Mouse (Mus musculus) CD4-positive helper T cell, adult 2 months (primary cell): ENCODE measurements at regions not wholly inside any gene's neighbourhood (a gene's known extent, or its start where the extent isn't known, plus 50 kb on each side); places are given as distances from the start of the nearest gene placed in this dataset.

Experiments
- DNase-seq: peaks from one replicate; pipeline ENCODE4 v3.0.0-alpha.2; 2012; ENCODE audit warnings: low read depth, missing footprints, low spot score

DNA sequence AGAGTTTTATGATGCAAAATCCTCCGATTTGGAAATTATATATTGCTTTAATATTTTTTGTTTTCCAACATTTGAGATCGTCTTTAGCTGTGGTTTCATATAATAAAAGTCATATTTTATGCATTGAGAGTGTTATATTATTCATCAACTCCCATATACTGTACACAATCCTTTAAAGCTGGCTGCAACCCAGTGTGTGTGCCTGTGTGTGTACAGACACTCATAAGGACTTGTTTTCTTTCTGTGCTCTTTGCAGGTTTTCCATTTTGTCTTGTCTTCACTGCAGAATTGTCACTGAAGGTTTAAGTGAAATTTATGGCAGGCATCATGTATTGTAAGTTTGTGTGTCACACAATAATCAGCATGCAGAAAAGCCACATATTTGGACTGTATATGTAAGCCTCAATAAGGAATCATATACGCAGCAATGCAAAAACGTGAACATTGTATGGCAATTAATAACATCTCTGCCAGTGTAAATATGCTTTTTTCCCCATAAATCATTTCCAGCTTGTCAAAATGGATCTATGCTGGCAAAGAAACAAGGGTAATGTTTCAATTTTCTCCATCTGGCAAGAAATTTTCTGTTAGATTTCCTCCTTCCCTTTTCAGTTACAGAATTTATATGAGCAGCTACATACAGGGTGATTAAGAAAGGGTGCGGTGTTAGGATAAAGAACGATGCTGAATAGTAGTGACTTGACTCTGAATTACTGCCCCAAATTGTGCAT lies 342.4 kb upstream of the Pkn2 start:
- DNase-seq: no peak

DNA sequence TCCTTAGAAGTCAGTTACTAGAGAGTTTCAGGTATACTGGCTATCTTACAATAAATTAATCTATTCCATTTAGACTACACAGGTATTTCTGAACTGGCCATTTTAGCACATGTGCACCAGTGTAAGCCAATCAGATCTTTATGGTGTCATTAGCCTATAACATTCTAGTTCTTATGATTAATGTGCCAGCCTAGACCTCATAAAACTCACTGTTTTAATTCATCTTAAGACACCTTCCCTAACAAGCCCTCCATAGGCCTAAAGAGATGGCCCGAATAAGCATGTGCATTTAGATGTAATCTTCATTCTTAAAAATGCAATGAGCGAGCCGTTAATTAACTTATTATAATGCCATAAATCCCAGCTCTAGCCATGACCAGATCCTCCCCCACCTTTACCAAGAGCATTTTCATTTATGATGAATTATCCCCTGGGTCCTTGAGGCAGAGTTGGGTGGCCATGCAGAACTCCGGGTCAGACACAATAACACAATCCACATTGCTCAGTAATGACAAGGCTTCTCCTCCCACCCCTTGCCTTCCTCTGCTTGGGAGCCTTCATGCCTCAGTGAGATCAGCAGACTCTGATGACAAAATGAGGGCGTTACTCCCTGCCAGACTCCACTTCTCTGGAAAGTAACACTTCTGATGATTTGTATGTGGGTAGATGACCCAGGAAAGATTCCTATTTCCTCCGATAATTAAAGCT lies 311.6 kb upstream of the Pkn2 start:
- DNase-seq: no peak

GRCm38 (mm10) chr3:143188931-143189330 lies 307.1 kb upstream of the Pkn2 start:
- DNase-seq: no peak

- no peak for DNase-seq
Measured at GRCm38 (mm10) chr3:143173971-143174370, 292.2 kb upstream of the Pkn2 start.

DNA sequence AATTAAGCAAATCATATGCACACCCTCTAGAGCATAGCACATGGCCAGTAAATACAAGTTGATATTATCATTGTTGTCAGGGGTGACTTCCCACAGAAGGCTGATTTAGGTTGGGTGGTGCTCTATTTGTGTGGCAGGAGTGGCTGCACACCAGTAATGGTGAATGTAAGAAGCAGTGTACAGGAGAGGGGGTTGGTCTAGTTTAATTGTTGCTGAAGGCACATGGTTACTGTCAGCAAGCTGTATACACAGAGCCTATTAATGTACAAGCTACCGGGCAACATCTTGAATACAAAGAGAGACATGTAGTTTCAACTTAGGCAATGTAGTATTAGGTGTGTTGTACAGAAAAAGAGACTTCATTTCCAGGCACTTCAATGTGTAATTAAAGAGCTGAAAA lies 280.6 kb upstream of the Pkn2 start:
- DNase-seq: no peak

DNA sequence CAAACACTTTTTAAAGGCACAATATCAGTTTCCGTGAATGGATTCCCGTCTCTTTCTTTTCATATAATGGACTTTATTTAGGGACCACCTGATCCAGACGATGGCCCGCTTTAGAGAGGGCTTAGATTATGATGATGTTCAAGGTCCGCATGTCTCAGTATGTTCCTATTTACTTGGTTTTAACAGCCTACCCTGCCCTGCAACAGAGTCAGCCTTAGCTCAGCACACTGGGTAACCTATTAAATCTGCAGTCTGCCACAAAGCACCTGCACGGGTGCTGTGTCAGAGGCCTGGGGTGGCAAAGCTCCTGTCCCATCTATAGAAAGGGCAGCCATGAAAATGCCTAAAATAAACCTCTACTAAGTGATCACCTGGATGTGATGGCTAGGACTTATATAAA lies 280.2 kb upstream of the Pkn2 start:
- DNase-seq: no peak

- DNase-seq: no peak
Measured at GRCm38 (mm10) chr3:143158568-143158967, 276.8 kb upstream of the Pkn2 start.

GRCm38 (mm10) chr3:143156733-143157524 lies 275.1 kb upstream of the Pkn2 start:
- DNase-seq: no peak

DNA sequence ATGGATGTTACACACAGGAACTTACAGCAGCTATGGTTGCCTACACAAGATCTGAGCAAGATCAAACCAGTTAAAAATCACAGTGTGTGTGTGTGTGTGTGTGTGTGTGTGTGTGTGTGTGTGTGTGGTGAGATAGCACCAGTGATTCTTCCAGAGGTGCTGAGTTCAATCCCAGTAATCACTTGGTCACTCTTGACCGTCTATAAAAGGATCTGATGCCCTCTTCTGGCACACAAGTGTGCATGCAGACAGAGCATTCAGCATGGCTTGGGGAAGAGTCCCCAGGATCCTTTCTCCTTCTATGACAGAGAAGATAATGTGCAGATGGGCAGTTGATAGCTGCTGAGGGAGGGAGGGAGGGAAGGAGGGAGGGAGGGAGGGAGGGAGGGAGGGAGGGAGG lies 274.4 kb upstream of the Pkn2 start:
- DNase-seq: no peak

DNA sequence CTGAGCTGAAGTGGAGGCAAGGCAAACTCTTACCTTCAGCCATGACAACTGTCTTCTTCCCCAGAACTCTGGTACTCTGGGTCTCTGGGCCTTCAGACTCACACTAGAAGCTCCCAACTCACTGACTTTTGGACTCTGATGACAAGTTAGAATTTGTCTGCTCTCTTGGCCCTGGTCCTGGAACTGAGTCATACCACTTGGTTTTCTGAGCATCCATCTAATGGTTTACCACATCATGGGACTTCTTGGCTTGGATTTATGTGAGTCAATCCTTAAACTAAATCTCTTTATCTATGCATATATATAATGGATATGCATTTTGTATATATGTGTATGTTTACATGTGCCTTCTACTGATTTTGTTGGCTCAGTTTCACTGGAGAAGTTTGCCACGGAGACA lies 273.8 kb upstream of the Pkn2 start:
- no peak for DNase-seq

- DNase-seq: no peak
Measured at GRCm38 (mm10) chr3:143147471-143147870, 265.7 kb upstream of the Pkn2 start.

DNA sequence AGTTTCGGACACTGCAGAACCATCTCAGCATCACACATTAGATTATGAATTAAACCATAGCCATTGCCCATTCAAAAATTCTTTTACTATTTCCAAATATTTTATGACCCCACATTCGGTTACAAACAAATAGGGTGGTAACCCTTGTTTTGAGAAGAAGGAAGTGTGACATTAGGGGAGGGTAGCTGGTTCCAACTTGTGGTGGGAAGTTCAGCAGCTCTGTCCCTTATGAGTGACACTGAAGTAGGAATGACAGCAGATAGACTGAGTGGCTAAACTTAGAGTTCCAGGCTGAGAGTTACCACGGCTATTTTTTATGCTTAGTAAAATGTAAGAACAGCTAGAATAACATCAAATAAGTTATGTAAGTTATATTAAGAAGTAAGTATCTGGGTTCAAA lies 257.1 kb upstream of the Pkn2 start:
- no peak for DNase-seq

GRCm38 (mm10) chr3:143134528-143134927 lies 252.7 kb upstream of the Pkn2 start:
- DNase-seq: no peak

GRCm38 (mm10) chr3:143107733-143108291 lies 226.0 kb upstream of the Pkn2 start:
- DNase-seq: no peak

- no peak for DNase-seq
Measured at GRCm38 (mm10) chr3:143104734-143105133, 222.9 kb upstream of the Pkn2 start.

GRCm38 (mm10) chr3:143103333-143103732 lies 221.5 kb upstream of the Pkn2 start:
- DNase-seq: peak; percentile 5

DNA sequence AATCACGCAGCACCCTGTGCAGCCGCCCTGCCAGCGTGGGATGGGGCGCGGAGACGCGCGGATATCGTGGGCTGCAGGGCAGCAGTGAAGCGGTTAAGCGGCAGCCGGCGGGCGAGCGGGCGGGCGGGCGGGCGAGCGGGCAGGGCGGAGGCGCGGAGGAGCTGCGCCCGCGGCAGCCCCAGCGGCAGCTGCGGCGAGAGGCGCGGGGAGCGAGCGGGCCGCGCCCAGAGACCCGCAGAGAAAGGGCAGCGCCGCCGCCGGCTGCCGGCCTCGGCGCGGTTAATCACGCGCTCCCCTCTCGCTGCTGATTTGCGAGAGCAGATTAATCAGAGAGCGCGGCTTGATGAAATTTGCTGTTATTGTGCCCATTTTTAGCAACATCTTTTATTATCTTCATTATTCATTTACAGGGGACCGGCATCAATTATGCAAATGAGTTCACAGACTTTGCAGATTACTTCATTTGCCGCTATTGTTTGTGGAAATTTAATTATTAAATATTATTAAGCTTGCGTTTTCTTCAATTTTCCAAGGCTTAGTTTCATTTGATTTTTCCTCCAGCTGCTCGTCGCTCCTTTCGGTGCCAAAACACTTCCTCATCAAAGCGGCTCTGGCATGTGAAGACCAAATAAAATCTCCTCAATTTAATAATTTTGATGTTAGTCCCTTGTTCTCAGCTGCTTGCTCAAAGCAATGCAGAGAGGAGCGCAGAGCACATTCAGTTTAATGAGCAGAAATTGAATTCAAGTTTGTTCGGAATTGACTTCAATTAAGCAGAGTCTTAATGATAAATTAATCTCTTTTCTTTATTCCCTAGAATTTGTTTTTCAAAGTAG lies 219.2 kb upstream of the Pkn2 start:
- DNase-seq: no peak

GRCm38 (mm10) chr3:143100203-143100602 lies 218.4 kb upstream of the Pkn2 start:
- DNase-seq: no peak

DNA sequence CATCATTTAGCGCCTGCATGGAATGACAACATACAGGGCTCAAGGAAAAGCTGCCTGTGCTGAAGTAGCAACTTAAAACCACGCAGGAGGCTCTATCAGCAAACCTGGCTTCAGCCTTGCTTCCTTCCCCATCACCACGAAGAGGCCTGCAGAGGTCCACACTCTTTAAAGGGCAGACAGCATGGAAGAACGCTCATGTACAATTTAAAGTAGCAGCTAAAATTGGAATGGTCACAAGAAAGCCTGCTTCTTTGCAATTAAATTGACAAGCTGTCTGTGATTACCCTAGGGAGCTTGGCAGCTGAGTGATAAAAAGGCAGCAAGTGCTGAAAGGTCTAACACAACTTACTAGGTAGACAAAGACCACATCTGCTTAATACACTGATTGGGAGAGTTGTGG lies 210.4 kb upstream of the Pkn2 start:
- DNase-seq: no peak

- DNase-seq: no peak
Measured at GRCm38 (mm10) chr3:143090886-143091285, 209.1 kb upstream of the Pkn2 start.

GRCm38 (mm10) chr3:143090316-143090715 lies 208.5 kb upstream of the Pkn2 start:
- no peak for DNase-seq
